Mouse (Mus musculus): Measurements from ENCODE around the gene Rps26. TPM values are rescaled to one million over a fixed set of nuclear protein-coding genes. Genes with fewer than 3 reads are reported as not detected.

Rps26 gene
- total and polyA plus RNA-seq, 2 experiments from 2014 or later = 398 to 1,580 TPM

- no peak overlapping the region for H3K27ac ChIP-seq (ENCODE audit: low read depth, low read length)
- H3K4me3 ChIP-seq (ENCODE audit: low read depth, low read length) = no peak overlapping the region
- no peaks in the 10 kb centered on the region for H3K36me3 ChIP-seq (ENCODE audit: insufficient read depth, low read length)
- no peak overlapping the region for H3K9ac ChIP-seq (replicated peaks; ENCODE audit: low read length, poor library complexity, severe bottlenecking)
- 12% methylated on average over 1 of the region's 1 CpGs for WGBS
- no peaks in the 10 kb centered on the region for H3K9me3 ChIP-seq (ENCODE audit: low read length)
- no peak for TF ChIP-seq CTCF (IDR thresholded peaks at IDR 0.05)
- peaks cover 24% of the 10 kb centered on the region for H3K27me3 ChIP-seq (ENCODE audit: insufficient read depth, low read length)
- DNase-seq (ENCODE audit: low spot score) (no peak), ATAC-seq (ENCODE audit: low FRiP score) (no peak)
- peaks cover 6% of the 10 kb centered on the region; the same call in 1 of the 2 replicates for H3K4me1 ChIP-seq (ENCODE audit: insufficient read depth, low read length)
- H3K4me2 ChIP-seq (ENCODE audit: low read depth, low read length, poor library complexity, severe bottlenecking) = no peak overlapping the region
Measured at GRCm38 (mm10) chr10:128588136-128588535, 38.4 kb downstream of the Rps26 start.

GRCm38 (mm10) chr10:128587697-128588096 is 38.9 kb downstream of the Rps26 start:
- ATAC-seq (ENCODE audit: low FRiP score) = no peak
- WGBS = 61% methylated on average over 8 of the region's 8 CpGs
- peaks cover 24% of the 10 kb centered on the region for H3K27me3 ChIP-seq (ENCODE audit: insufficient read depth, low read length)
- no peaks in the 10 kb centered on the region for H3K9me3 ChIP-seq (ENCODE audit: low read length)
- no peak overlapping the region for H3K4me3 ChIP-seq (ENCODE audit: low read depth, low read length)
- no peak for TF ChIP-seq CTCF (IDR thresholded peaks at IDR 0.05)
- no peak for DNase-seq (ENCODE audit: low spot score)
- no peak overlapping the region for H3K27ac ChIP-seq (ENCODE audit: low read depth, low read length)
- H3K36me3 ChIP-seq (ENCODE audit: insufficient read depth, low read length) = no peaks in the 10 kb centered on the region
- H3K4me1 ChIP-seq (ENCODE audit: insufficient read depth, low read length) = peaks cover 6% of the 10 kb centered on the region; the same call in 1 of the 2 replicates
- no peak overlapping the region for H3K9ac ChIP-seq (replicated peaks; ENCODE audit: low read length, poor library complexity, severe bottlenecking)
- no peak overlapping the region for H3K4me2 ChIP-seq (ENCODE audit: low read depth, low read length, poor library complexity, severe bottlenecking)

GRCm38 (mm10) chr10:128587120-128587519 is 39.4 kb downstream of the Rps26 start:
- Histone ChIP-seq H3K9me3 (ENCODE audit: low read length) (no peaks in the 10 kb centered on the region), H3K4me2 (ENCODE audit: low read depth, low read length, poor library complexity, severe bottlenecking) (no peak overlapping the region), H3K9ac (replicated peaks; ENCODE audit: low read length, poor library complexity, severe bottlenecking) (no peak overlapping the region), H3K27ac (ENCODE audit: low read depth, low read length) (no peak overlapping the region), H3K4me1 (ENCODE audit: insufficient read depth, low read length) (peaks cover 6% of the 10 kb centered on the region; the same call in 1 of the 2 replicates), H3K36me3 (ENCODE audit: insufficient read depth, low read length) (no peaks in the 10 kb centered on the region), H3K27me3 (ENCODE audit: insufficient read depth, low read length) (peaks cover 24% of the 10 kb centered on the region), H3K4me3 (ENCODE audit: low read depth, low read length) (no peak overlapping the region)
- TF ChIP-seq CTCF (IDR thresholded peaks at IDR 0.05) = no peak
- no peak for DNase-seq (ENCODE audit: low spot score)
- WGBS = 67% methylated on average over 4 of the region's 4 CpGs
- no peak for ATAC-seq (ENCODE audit: low FRiP score)

GRCm38 (mm10) chr10:128586546-128586945 is 40.0 kb downstream of the Rps26 start:
- no peak for ATAC-seq (ENCODE audit: low FRiP score)
- Histone ChIP-seq H3K4me1 (ENCODE audit: insufficient read depth, low read length) (peaks cover 6% of the 10 kb centered on the region; the same call in 1 of the 2 replicates), H3K9ac (replicated peaks; ENCODE audit: low read length, poor library complexity, severe bottlenecking) (no peak overlapping the region), H3K27ac (ENCODE audit: low read depth, low read length) (no peak overlapping the region), H3K9me3 (ENCODE audit: low read length) (no peaks in the 10 kb centered on the region), H3K27me3 (ENCODE audit: insufficient read depth, low read length) (peaks cover 24% of the 10 kb centered on the region), H3K4me2 (ENCODE audit: low read depth, low read length, poor library complexity, severe bottlenecking) (no peak overlapping the region), H3K4me3 (ENCODE audit: low read depth, low read length) (no peak overlapping the region), H3K36me3 (ENCODE audit: insufficient read depth, low read length) (no peaks in the 10 kb centered on the region)
- TF ChIP-seq CTCF (IDR thresholded peaks at IDR 0.05) = no peak
- DNase-seq (ENCODE audit: low spot score) = no peak
- 8% methylated on average over 1 of the region's 1 CpGs for WGBS

- Histone ChIP-seq H3K4me2 (ENCODE audit: low read depth, low read length, poor library complexity, severe bottlenecking) (no peak overlapping the region), H3K27ac (ENCODE audit: low read depth, low read length) (no peak overlapping the region), H3K4me1 (ENCODE audit: insufficient read depth, low read length) (peaks cover 3% of the 10 kb centered on the region; the same call in 1 of the 2 replicates), H3K4me3 (ENCODE audit: low read depth, low read length) (no peak overlapping the region), H3K36me3 (ENCODE audit: insufficient read depth, low read length) (no peaks in the 10 kb centered on the region), H3K27me3 (ENCODE audit: insufficient read depth, low read length) (peaks cover 21% of the 10 kb centered on the region), H3K9ac (replicated peaks; ENCODE audit: low read length, poor library complexity, severe bottlenecking) (no peak overlapping the region), H3K9me3 (ENCODE audit: low read length) (no peaks in the 10 kb centered on the region)
- ATAC-seq (ENCODE audit: low FRiP score) = no peak
- DNase-seq (ENCODE audit: low spot score) = no peak
- no peak for TF ChIP-seq CTCF (IDR thresholded peaks at IDR 0.05)
- 11% methylated on average over 4 of the region's 4 CpGs for WGBS
Measured at GRCm38 (mm10) chr10:128584386-128584785, 42.2 kb downstream of the Rps26 start.

GRCm38 (mm10) chr10:128583644-128584043 is 42.9 kb downstream of the Rps26 start:
- DNase-seq (ENCODE audit: low spot score) (no peak), ATAC-seq (ENCODE audit: low FRiP score) (no peak)
- H3K27me3 ChIP-seq (ENCODE audit: insufficient read depth, low read length) = peaks cover 13% of the 10 kb centered on the region
- H3K4me2 ChIP-seq (ENCODE audit: low read depth, low read length, poor library complexity, severe bottlenecking) = no peak overlapping the region
- no peaks in the 10 kb centered on the region for H3K9me3 ChIP-seq (ENCODE audit: low read length)
- no peaks in the 10 kb centered on the region for H3K36me3 ChIP-seq (ENCODE audit: insufficient read depth, low read length)
- no peak for TF ChIP-seq CTCF (IDR thresholded peaks at IDR 0.05)
- no peak overlapping the region for H3K27ac ChIP-seq (ENCODE audit: low read depth, low read length)
- H3K4me1 ChIP-seq (ENCODE audit: insufficient read depth, low read length) = no peaks in the 10 kb centered on the region
- no peak overlapping the region for H3K9ac ChIP-seq (replicated peaks; ENCODE audit: low read length, poor library complexity, severe bottlenecking)
- H3K4me3 ChIP-seq (ENCODE audit: low read depth, low read length) = no peak overlapping the region
- 33% methylated on average over 7 of the region's 7 CpGs for WGBS
